Mouse (Mus musculus): ENCODE measurements around the gene Pid1. TPM values are rescaled to one million over a fixed set of nuclear protein-coding genes. Genes with fewer than 3 reads are reported as not detected.

Gene Pid1
- total RNA-seq, 2 experiments from 2014 or later, result 17.6 TPM

GRCm38 (mm10) chr1:84093291-84093690, 270.7 kb downstream of the Pid1 start:
- no peak for DNase-seq
- intact Hi-C loops (cut with DNase I; ENCODE audit: low total_unique reads), result no loop called here

- intact Hi-C loops (cut with DNase I; ENCODE audit: low total_unique reads), result no loop called here
- no peak for DNase-seq
These were observed 274.3 kb downstream of the Pid1 start for GRCm38 (mm10) chr1:84089664-84090063.

- DNase-seq, result no peak
- intact Hi-C loops (cut with DNase I; ENCODE audit: low total_unique reads), result no loop called here
These were observed 276.0 kb downstream of the Pid1 start for GRCm38 (mm10) chr1:84087957-84088356.

DNA sequence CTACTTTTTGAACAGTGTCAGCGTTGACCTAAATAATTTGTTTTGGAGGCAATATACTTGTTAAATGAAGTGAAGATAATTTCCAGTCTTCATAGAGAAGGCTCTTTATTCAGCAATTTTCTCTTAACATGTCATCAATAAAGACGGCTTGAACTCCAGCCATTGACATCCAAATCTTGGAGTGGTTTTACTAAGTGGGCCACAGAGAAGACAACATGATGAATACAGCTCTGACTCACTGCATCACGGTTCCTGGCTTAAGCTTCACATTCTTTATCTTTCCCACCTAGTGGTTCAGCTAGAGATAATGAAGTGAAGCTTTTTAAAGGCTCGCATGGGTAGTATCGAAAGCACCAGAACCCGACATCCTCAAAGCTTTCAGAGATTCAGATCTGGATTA, 276.7 kb downstream of the Pid1 start:
- DNase-seq, result no peak
- intact Hi-C loops (cut with DNase I; ENCODE audit: low total_unique reads), result no loop called here

- DNase-seq, result no peak
- intact Hi-C loops (cut with DNase I; ENCODE audit: low total_unique reads), result no loop called here
These were observed 277.5 kb downstream of the Pid1 start for GRCm38 (mm10) chr1:84086486-84086885.

- DNase-seq, result no peak
- intact Hi-C loops (cut with DNase I; ENCODE audit: low total_unique reads), result no loop called here
These were observed 278.6 kb downstream of the Pid1 start for GRCm38 (mm10) chr1:84085361-84085760.

DNA sequence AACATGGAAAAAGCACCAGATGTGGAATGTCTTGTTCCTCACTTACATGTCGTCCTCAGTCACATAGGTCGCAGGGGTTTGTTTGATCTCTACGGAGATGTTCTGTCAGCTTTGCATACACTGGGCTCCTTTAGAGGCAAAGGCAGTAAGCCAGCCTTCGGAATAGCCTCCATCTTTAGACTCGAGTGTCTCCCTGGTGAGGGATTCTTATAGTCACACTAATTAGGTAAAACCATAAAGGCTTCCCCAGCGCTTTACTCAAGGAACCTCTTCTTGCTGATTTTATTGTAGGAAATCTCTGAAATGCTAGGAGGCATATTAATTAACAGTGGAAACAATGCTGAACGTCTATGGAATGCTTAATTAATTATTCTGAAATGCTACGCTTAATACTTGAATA, 284.4 kb downstream of the Pid1 start:
- no peak for DNase-seq
- intact Hi-C loops (cut with DNase I; ENCODE audit: low total_unique reads), result no loop called here

- DNase-seq, result no peak
- intact Hi-C loops (cut with DNase I; ENCODE audit: low total_unique reads), result no loop called here
These were observed 287.0 kb downstream of the Pid1 start for GRCm38 (mm10) chr1:84077023-84077422.

- no peak for DNase-seq
- intact Hi-C loops (cut with DNase I; ENCODE audit: low total_unique reads), result no loop called here
These were observed 306.9 kb downstream of the Pid1 start for GRCm38 (mm10) chr1:84056884-84057630.

DNA sequence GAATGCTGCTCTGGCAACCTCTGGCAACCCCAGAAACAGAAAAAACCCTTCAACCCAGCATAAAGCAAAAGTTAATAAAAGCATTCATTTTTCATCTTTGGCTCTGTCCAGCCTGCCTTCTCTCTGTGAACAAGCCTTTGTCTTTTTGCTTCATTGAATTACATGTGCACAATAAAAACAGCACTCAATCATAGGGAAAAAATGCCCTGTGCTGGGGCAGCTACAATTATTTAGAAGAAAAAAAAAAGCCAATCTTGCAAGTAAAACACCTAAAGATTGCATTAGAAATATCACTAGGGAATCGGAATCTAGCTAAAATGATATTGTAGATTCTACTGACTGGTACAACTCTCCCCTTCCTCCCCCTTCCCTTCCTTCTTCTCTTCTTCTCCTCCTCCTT, 307.7 kb downstream of the Pid1 start:
- no peak for DNase-seq
- intact Hi-C loops (cut with DNase I; ENCODE audit: low total_unique reads), result no loop called here

GRCm38 (mm10) chr1:84025746-84026145, 338.2 kb downstream of the Pid1 start:
- peak; percentile 77 for DNase-seq
- intact Hi-C loops (cut with DNase I; ENCODE audit: low total_unique reads), result no loop called here

GRCm38 (mm10) chr1:84012871-84013375, 351.1 kb downstream of the Pid1 start:
- no peak for DNase-seq
- intact Hi-C loops (cut with DNase I; ENCODE audit: low total_unique reads), result no loop called here

DNA sequence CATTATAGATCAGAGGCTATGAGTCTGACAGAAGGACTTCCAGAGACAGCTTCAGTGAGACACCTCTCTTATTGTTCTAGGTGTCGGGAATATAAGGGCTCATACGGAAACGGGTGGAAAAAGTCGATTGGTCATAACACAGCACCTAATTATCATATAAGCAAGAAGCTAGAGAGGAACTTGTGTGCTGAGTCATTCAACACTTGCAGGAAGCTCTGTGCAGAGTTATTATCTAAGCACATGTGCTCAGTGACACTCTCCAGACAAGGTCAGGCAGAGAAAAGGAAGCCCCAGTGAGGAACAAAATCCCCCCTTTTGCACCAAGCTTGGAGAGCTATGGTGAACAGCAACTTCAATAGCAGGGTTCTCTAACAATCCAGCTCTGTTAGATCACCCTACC, 361.4 kb downstream of the Pid1 start:
- intact Hi-C loops (cut with DNase I; ENCODE audit: low total_unique reads), result no loop called here
- no peak for DNase-seq

Small RNA genes lying within 50 kb of the gene (microRNA-seq; reads per million reads assigned to microRNA genes)
- 0 reads per million in 2 experiments for gene Mir6353
